Mouse (Mus musculus) myocyte (in vitro differentiated cells): ENCODE data around the gene Slc25a36. TPM values are rescaled to one million over a fixed set of nuclear protein-coding genes. Genes with fewer than 3 reads are reported as not detected.

Source experiments
- H3K27me3 ChIP-seq: one replicate; pipeline ENCODE4 v1.6.1; 2011; ENCODE audit not compliant: control insufficient read depth, insufficient read depth, insufficient read length
- H3K36me3 ChIP-seq: one replicate; pipeline ENCODE4 v1.6.1; 2011; ENCODE audit not compliant: control insufficient read depth, insufficient read depth
- H3K4me2 ChIP-seq: one replicate; pipeline ENCODE4 v1.6.1; 2011; ENCODE audit warnings: low read depth, control low read depth
- H3K4me3 ChIP-seq: one replicate; pipeline ENCODE4 v1.5.1; 2011; ENCODE audit warnings: mild to moderate bottlenecking, control low read depth, moderate library complexity
- H3K79me2 ChIP-seq: one replicate; pipeline ENCODE4 v1.6.1; 2011; ENCODE audit not compliant: control insufficient read depth, insufficient read depth
- H3ac ChIP-seq: one replicate; pipeline ENCODE4 v1.6.1; 2011; ENCODE audit not compliant: control insufficient read depth, insufficient read length
- CEBPB ChIP-seq: IDR thresholded peaks from 2 replicates; pipeline ENCODE4 v1.6.1; 2011; ENCODE audit warnings: mild to moderate bottlenecking, moderate library complexity; ENCODE audit not compliant: poor library complexity, insufficient read depth, severe bottlenecking
- E2F4 ChIP-seq: IDR thresholded peaks from one replicate; pipeline ENCODE4 v1.6.1; 2011; ENCODE audit warnings: mild to moderate bottlenecking, control low read depth, moderate library complexity; ENCODE audit not compliant: insufficient read depth
- MAX ChIP-seq: IDR thresholded peaks from one replicate; pipeline ENCODE4 v1.6.1; 2011; ENCODE audit warnings: low read depth, mild to moderate bottlenecking, control low read depth
- MYOD1 ChIP-seq, 3 experiments: IDR thresholded peaks; one replicate each; pipeline ENCODE4 v1.6.1; 2011; ENCODE audit warnings: control low read depth in 2 of 3, low read depth in 2 of 3, mild to moderate bottlenecking in 2 of 3, moderate library complexity in 1 of 3; ENCODE audit not compliant: insufficient read length in 2 of 3, control insufficient read depth in 1 of 3
- MYOG ChIP-seq, 3 experiments: IDR thresholded peaks; one replicate each; pipeline ENCODE4 v1.6.1; 2011; ENCODE audit warnings: control low read depth in 2 of 3, low read depth in 2 of 3, mild to moderate bottlenecking in 2 of 3; ENCODE audit not compliant: insufficient read length in 2 of 3, control insufficient read depth in 1 of 3, insufficient read depth in 1 of 3
- POLR2A ChIP-seq: IDR thresholded peaks from one replicate; pipeline ENCODE4 v1.6.1; 2011; ENCODE audit warnings: low read depth, mild to moderate bottlenecking, control low read depth, moderate library complexity; ENCODE audit not compliant: insufficient read length
- POLR2AphosphoS2 ChIP-seq: IDR thresholded peaks from one replicate; pipeline ENCODE4 v1.6.1; 2011; ENCODE audit warnings: low read depth, control low read depth; ENCODE audit not compliant: insufficient read length
- REST ChIP-seq: IDR thresholded peaks from one replicate; pipeline ENCODE4 v1.6.1; 2011; ENCODE audit warnings: mild to moderate bottlenecking, control low read depth, moderate library complexity; ENCODE audit not compliant: insufficient read depth, insufficient read length
- SRF ChIP-seq: IDR thresholded peaks from one replicate; pipeline ENCODE4 v1.6.1; 2011; ENCODE audit warnings: low read depth; ENCODE audit not compliant: control insufficient read depth, insufficient read length
- TCF12 ChIP-seq: IDR thresholded peaks from one replicate; pipeline ENCODE4 v1.6.1; 2011; ENCODE audit warnings: mild to moderate bottlenecking, control low read depth; ENCODE audit not compliant: poor library complexity, insufficient read depth, severe bottlenecking
- TCF3 ChIP-seq: IDR thresholded peaks from one replicate; pipeline ENCODE4 v1.6.1; 2011; ENCODE audit warnings: low read depth, control low read depth; ENCODE audit not compliant: insufficient read length
- USF1 ChIP-seq: IDR thresholded peaks from one replicate; pipeline ENCODE4 v1.6.1; 2011; ENCODE audit warnings: low read depth, mild to moderate bottlenecking, control low read depth, moderate library complexity
- polyA plus RNA-seq: library from polyadenylated mRNA; unstranded; fragments of >200 nt; fragmentation: generic; extraction: Trizol; gene quantifications from one replicate; pipeline ENCODE4 v1.2.1, GENCODE M21; 2012; ENCODE audit warnings: missing spikeins

Slc25a36 gene
- polyA plus RNA-seq, 1 experiment: 6.5 TPM

- Histone ChIP-seq H3K27me3 (peaks cover 11% of the 10 kb centered on the region), H3K4me2 (no peak overlapping the region), H3K79me2 (no peaks in the 10 kb centered on the region), H3K36me3 (no peaks in the 10 kb centered on the region), H3ac (no peak overlapping the region), H3K4me3 (no peak overlapping the region)
- TF ChIP-seq USF1 (no peak), REST (no peak), MYOG (IDR thresholded peaks at IDR 0.05; ENCODE audit: control insufficient read depth in 1 of 3, insufficient read depth in 1 of 3, insufficient read length in 2 of 3, low read depth in 2 of 3) (no peak), MYOD1 (IDR thresholded peaks at IDR 0.05; ENCODE audit: control insufficient read depth in 1 of 3, insufficient read length in 2 of 3, low read depth in 2 of 3) (no peak), CEBPB (no peak)
Measured at GRCm38 (mm10) chr9:97036656-97037055, 74.3 kb downstream of the Slc25a36 start.

GRCm38 (mm10) chr9:97027361-97027760 lies 83.6 kb downstream of the Slc25a36 start:
- no peaks in the 10 kb centered on the region for H3K36me3 ChIP-seq
- TF ChIP-seq POLR2AphosphoS2 (no peak), E2F4 (no peak), MYOG (IDR thresholded peaks at IDR 0.05; ENCODE audit: control insufficient read depth in 1 of 3, insufficient read depth in 1 of 3, insufficient read length in 2 of 3, low read depth in 2 of 3) (no peak), TCF3 (no peak), MAX (no peak), USF1 (no peak), POLR2A (no peak), SRF (no peak), MYOD1 (IDR thresholded peaks at IDR 0.05; ENCODE audit: control insufficient read depth in 1 of 3, insufficient read length in 2 of 3, low read depth in 2 of 3) (no peak), TCF12 (no peak), CEBPB (no peak), REST (no peak)
- H3ac ChIP-seq: no peak overlapping the region
- H3K4me2 ChIP-seq: no peak overlapping the region
- H3K27me3 ChIP-seq: peaks cover 15% of the 10 kb centered on the region
- no peak overlapping the region for H3K4me3 ChIP-seq
- H3K79me2 ChIP-seq: no peaks in the 10 kb centered on the region

- Histone ChIP-seq H3ac (no peak overlapping the region), H3K36me3 (no peaks in the 10 kb centered on the region), H3K4me2 (no peak overlapping the region), H3K79me2 (no peaks in the 10 kb centered on the region), H3K4me3 (no peak overlapping the region), H3K27me3 (peaks cover 15% of the 10 kb centered on the region)
- no peak for TF ChIP-seq E2F4
- no peak for TF ChIP-seq REST
- no peak for TF ChIP-seq CEBPB
- no peak for TF ChIP-seq SRF
- no peak for TF ChIP-seq MAX
- no peak for TF ChIP-seq MYOG (IDR thresholded peaks at IDR 0.05; ENCODE audit: control insufficient read depth in 1 of 3, insufficient read depth in 1 of 3, insufficient read length in 2 of 3, low read depth in 2 of 3)
- TF ChIP-seq USF1: no peak
- TF ChIP-seq MYOD1 (IDR thresholded peaks at IDR 0.05; ENCODE audit: control insufficient read depth in 1 of 3, insufficient read length in 2 of 3, low read depth in 2 of 3): no peak
- TF ChIP-seq TCF3: no peak
- TF ChIP-seq POLR2A: no peak
Measured at GRCm38 (mm10) chr9:97026006-97026405, 85.0 kb downstream of the Slc25a36 start.

Other genes starting within 250 kb of the Slc25a36 start
- gene Pxylp1, start 218.5 kb downstream of the Slc25a36 start, polyA plus RNA-seq: 3.1 TPM
- gene Spsb4, start 92.3 kb downstream of the Slc25a36 start, polyA plus RNA-seq: 0.78 TPM